Mouse (Mus musculus): ENCODE results near the gene Zc2hc1b.

DNA sequence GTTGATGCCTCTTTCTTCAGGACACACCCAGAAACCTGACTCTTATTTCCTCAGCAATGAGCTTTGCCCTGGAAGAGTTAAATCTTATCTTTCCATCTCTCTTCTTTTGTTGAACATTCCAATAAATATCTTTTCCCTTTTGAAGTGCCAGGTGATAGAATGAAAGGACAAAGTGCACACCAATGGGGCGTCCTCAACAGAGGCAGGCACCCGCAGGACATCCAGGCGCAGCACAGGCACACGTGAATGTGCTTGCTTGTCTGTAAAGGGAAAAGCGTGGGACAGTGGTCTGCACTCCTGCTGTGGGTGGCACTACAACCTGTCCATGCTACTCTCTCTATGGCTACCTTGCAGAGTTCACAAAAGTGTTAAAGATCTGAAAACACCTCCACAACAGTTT lies 12.1 kb upstream of the Zc2hc1b start:
- TF ChIP-seq CTCF (IDR thresholded peaks at IDR 0.05; ENCODE audit: borderline replicate concordance, insufficient read depth, low read depth, low read length) (no peak), POLR2A (IDR thresholded peaks at IDR 0.05; ENCODE audit: borderline replicate concordance, insufficient read depth, low read length) (no peak)
